Mouse (Mus musculus) liver, adult 2 months (tissue): ENCODE data around the gene H2-Ab1.

ENCODE experiments used
- CTCF ChIP-seq: fragments of 200-500 bp; IDR thresholded peaks from 2 replicates; pipeline ENCODE4 v1.5.1; 2011; ENCODE audit warnings: low read depth, low read length, control low read depth
- POLR2A ChIP-seq: fragments of 200-500 bp; IDR thresholded peaks from 2 replicates; pipeline ENCODE4 v1.6.1; 2011; ENCODE audit warnings: low read length, control low read depth; ENCODE audit not compliant: insufficient read depth; ENCODE audit errors: extremely low read depth

DNA sequence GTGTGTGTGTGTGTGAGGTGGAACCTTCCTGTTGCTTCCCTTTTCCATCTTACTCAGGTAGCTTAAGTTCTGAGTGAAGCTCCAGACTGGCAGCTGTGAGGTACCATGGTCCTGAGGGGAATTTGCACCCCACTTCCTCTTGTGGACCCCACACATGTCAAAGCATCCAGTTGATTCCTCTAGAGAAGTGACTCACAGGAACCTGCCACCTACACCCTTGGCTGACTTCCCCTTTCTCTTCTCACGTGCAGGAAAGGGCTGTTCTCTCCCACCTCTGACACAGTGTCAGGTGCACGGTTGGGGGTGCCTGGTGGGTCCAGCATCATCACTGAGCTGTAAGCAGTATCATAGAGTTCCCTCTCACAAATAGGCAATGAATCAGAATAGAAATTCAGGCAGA, 36.0 kb downstream of the H2-Ab1 start:
- TF ChIP-seq POLR2A = no peak
- no peak for TF ChIP-seq CTCF
